Mouse (Mus musculus) A20 (cell line): ENCODE data around the gene Unc45b.
"Not testable (repeated sequence)": the region's sequence is repeated elsewhere in the genome, so short reads cannot be mapped to it uniquely, and the experiment has no call there.

Source experiments
- DNase-seq: peaks from one replicate; pipeline ENCODE4 v3.0.0-alpha.2; 2011; ENCODE audit warnings: low read depth, low spot score

Unc45b gene

DNA sequence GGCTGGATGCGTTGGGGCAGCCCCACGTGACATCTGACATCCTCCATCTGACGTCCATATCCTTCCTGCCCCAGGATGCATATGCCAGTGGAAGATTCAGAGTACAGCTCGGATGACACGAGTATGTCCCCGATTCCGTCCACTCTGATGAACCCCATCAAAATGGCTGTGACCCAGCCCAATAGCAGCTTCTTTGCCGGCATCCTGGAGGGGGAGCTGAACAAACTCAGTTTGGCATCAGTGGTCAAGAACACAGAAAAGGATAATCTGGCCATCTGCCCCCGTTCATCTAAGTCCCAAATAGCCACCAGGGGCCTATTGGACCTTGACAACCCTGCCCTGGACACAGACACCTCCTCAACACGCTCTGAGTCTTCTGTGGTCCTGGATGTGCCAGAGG, 12.9 kb upstream of the Unc45b start:
- no peak for DNase-seq

DNA sequence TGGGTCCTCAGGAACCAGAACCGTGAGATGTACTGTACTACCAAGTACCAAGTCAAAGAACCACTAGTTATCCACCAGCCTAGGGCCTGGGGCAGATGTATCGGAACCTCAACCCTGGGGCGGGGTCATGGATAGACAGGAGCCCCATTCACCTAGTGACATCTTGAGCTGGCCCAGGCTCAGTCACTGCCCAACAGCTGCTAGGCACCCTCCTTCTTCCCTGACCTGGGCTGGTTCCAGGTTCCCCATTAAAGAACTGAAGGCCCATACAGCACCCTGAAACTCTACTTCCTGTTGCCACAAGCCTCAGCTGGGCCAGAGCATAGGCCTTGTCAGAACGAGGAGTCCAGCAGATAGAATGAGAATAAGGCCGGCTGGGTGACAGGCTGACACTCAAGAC, 10.6 kb upstream of the Unc45b start:
- no peak for DNase-seq

- DNase-seq: no peak
These were observed 8.6 kb upstream of the Unc45b start for GRCm38 (mm10) chr11:82901606-82902310.

- DNase-seq: no peak
These were observed 5.4 kb upstream of the Unc45b start for GRCm38 (mm10) chr11:82904952-82905351.

- DNase-seq: no peak
These were observed 4.5 kb upstream of the Unc45b start for GRCm38 (mm10) chr11:82905816-82906215.

GRCm38 (mm10) chr11:82907651-82908607, 2.4 kb upstream of the Unc45b start, which contains the start of gene Nle1:
Nle1 (minus strand) TSS chr11:82908411.
- DNase-seq: peak; percentile 93

DNA sequence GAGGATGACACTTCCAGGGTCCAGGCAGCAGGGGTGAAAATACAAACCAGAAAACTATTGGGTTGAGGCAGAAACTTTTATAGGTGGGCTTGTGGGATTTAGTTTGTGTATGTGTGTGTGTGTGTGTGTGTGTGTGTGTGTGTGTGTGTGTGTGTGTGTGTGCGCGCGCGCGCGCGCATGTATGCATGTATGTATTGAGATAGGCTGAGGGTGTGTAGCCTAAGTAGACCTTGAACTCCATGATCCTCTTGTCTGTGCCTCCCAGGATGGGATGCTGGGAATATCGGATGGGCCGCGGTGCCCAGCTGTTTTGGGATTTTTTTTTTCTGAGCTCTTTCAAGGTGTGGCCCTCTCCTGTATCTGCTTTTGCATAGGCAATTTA, 1.8 kb upstream of the Unc45b start:
- DNase-seq: no peak

DNA sequence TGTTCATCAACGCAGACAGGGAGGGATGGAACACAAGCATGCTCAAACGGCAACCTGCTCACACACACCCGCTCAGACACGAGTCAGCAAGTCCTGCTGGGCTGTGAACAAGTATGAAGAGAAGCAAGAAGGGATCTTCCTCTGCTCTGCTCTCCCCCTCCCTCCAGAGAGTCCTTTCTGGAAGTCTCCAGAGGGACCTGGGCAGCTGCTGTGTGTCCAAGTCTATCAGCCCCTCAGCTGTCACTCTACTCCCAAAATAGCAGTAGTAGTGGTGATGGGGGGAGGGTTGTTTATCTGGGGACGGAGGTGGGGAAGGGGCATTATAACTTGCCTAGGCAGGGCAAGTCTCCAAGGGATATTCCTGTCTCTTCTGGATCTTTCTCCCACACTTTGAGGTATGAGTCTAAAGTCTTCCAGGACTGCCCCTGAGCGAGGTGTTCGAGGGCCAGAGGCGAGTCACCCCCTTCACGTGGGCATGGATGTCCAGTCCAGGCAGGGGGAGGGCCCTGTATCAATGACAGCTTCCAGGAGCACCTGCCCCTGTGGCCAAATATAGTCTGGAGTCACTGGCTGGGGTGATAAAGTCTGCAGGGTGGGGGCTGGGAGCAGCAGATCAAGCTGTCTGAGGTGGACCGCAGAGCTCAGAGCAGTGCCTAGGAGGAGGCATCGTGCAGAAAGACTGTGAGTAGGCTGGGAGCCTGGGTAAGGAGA, 484 bp downstream of the Unc45b start:
- no peak for DNase-seq

GRCm38 (mm10) chr11:82914711-82915352, 4.5 kb downstream of the Unc45b start:
- DNase-seq: peak; percentile 71

- DNase-seq: no peak
These were observed 10.4 kb downstream of the Unc45b start for GRCm38 (mm10) chr11:82920768-82921167.

GRCm38 (mm10) chr11:82921691-82922090, 11.3 kb downstream of the Unc45b start:
- DNase-seq: no peak

GRCm38 (mm10) chr11:82923910-82924309, 13.6 kb downstream of the Unc45b start:
- not testable (repeated sequence) for DNase-seq

DNA sequence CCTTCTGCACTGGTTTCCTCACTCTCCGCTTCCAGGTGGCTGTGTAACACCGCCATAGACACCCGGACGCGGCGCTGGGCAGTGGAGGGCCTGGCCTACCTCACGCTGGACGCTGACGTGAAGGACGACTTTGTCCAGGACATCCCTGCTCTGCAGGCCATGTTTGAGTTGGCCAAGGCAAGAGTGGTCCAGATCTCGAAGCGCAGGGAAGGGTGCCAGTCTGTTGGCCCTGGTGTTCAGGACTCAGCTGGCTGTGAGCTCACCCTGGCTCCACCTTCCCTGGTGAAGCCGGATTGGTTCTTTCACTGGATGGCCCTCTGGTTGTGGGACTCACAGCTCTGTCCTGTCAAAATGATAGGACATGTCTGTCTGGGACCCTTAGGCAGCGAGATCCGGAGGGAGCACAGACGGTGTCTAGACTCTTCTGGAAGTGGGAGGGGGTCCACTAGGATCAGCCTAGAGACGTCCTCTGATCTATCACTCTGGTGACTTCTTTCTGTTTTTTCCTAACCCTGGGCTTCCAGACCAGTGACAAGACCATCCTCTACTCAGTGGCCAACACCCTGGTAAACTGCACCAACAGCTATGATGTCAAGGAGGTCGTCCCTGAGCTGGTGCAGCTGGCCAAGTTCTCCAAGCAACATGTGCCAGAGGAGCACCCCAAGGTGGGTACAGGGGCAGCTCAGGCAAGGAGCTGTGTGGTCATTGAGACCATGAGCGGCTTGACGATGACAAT, 18.7 kb downstream of the Unc45b start:
- no peak for DNase-seq

DNA sequence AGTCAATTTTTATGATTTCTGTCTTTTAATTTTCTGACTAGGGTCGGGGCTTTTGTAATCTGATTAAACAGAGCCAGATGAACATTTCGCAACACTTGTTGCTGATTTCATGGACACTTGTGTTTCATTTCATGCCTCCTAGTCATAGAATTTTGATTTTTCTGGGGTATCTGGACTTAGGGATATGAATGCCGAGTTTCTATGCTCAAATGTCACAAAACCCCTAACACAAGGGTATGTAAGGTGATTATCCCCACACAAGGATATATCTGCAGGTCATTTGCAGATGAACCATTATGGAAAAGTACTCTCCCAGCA, 19.2 kb downstream of the Unc45b start:
- DNase-seq: no peak

- not testable (repeated sequence) for DNase-seq
These were observed 20.1 kb downstream of the Unc45b start for GRCm38 (mm10) chr11:82930391-82930955.

DNA sequence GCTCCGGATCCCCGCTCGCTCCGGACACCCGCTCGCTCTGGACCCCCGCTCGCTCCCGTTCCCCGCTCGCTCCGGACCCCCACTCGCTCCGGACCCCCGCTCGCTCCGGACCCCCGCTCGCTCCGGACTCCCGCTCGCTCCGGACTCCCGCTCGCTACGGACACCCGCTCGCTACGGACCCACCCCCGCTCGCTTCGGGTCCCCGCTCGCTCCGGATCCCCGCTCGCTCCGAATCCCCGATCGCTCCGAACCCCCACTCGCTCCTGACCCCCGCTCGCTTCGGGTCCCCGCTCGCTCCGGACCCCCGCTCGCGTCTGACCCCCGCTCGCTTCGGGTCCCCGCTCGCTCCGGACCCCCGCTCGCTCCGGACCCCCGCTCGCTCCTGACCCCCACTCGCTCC, 20.8 kb downstream of the Unc45b start:
- not testable (repeated sequence) for DNase-seq

- not testable (repeated sequence) for DNase-seq
These were observed 21.5 kb downstream of the Unc45b start for GRCm38 (mm10) chr11:82931671-82932450.

GRCm38 (mm10) chr11:82933186-82933585, 22.8 kb downstream of the Unc45b start:
- no peak for DNase-seq

DNA sequence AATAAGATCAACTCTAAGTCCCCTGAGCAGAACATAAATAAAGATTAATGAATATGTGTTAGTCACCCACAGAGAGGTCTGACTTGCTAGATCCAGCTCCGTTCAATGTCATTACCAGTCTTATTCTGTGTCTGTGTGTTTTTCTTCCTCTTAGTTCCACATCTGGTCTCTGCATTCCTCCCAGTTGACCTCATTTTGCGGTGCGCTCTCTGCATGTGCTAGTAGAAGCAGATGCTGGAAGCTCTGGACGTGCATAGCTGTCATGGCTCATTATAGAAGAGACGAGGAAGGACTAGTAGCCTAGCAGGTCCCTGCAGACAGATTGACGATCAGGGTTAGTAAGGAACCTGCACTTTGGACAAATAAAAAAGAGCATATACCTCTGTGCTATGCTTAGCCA, 33.0 kb downstream of the Unc45b start:
- no peak for DNase-seq

- no peak for DNase-seq
These were observed 35.3 kb downstream of the Unc45b start for GRCm38 (mm10) chr11:82945636-82946035.
